Mouse (Mus musculus) CD4-positive helper T cell, adult 2 months (primary cell): ENCODE data around the gene Nmb.
"Not testable (repeated sequence)": the region's sequence is repeated elsewhere in the genome, so short reads cannot be mapped to it uniquely, and the experiment has no call there.

ENCODE experiments used
- DNase-seq: peaks from one replicate; pipeline ENCODE4 v3.0.0-alpha.2; 2012; ENCODE audit warnings: low read depth, missing footprints, low spot score

The Nmb gene

GRCm38 (mm10) chr7:80904921-80905515, at the start of gene Nmb:
Nmb (minus strand) TSS chr7:80905076.
- DNase-seq: peak; percentile 59

- DNase-seq: no peak
Observed at GRCm38 (mm10) chr7:80954251-80954650, 49.4 kb upstream of the Nmb start.

GRCm38 (mm10) chr7:80952140-80952539, 47.3 kb upstream of the Nmb start:
- DNase-seq: no peak

GRCm38 (mm10) chr7:80951461-80951860, 46.6 kb upstream of the Nmb start:
- DNase-seq: no peak

- DNase-seq: peak; percentile 97
Observed at GRCm38 (mm10) chr7:80947445-80948350, 42.8 kb upstream of the Nmb start, which contains the start of gene Sec11a. Sec11a (minus strand) TSS chr7:80947780.

- no peak for DNase-seq
Observed at GRCm38 (mm10) chr7:80939808-80940207, 34.9 kb upstream of the Nmb start.

- not testable (repeated sequence) for DNase-seq
Observed at GRCm38 (mm10) chr7:80937304-80937666, 32.4 kb upstream of the Nmb start.

GRCm38 (mm10) chr7:80936617-80937303, 31.9 kb upstream of the Nmb start:
- DNase-seq: peak; percentile 57

- DNase-seq: no peak
Observed at GRCm38 (mm10) chr7:80935834-80936233, 31.0 kb upstream of the Nmb start.

GRCm38 (mm10) chr7:80932777-80933176, 27.9 kb upstream of the Nmb start:
- DNase-seq: no peak

GRCm38 (mm10) chr7:80931618-80932207, 26.8 kb upstream of the Nmb start:
- no peak for DNase-seq

GRCm38 (mm10) chr7:80923165-80923564, 18.3 kb upstream of the Nmb start:
- DNase-seq: no peak

- DNase-seq: no peak
Observed at GRCm38 (mm10) chr7:80919647-80920008, 14.8 kb upstream of the Nmb start.

GRCm38 (mm10) chr7:80918982-80919646, 14.2 kb upstream of the Nmb start:
- peak; percentile 67 for DNase-seq

- DNase-seq: peak; percentile 72
Observed at GRCm38 (mm10) chr7:80917916-80918465, 13.1 kb upstream of the Nmb start.

- no peak for DNase-seq
Observed at GRCm38 (mm10) chr7:80912496-80912895, 7.6 kb upstream of the Nmb start.

GRCm38 (mm10) chr7:80911053-80911452, 6.2 kb upstream of the Nmb start:
- peak; percentile 29 for DNase-seq

- DNase-seq: no peak
Observed at GRCm38 (mm10) chr7:80903625-80904422, 1.1 kb downstream of the Nmb start.

- DNase-seq: no peak
Observed at GRCm38 (mm10) chr7:80901541-80902274, 3.2 kb downstream of the Nmb start.
